Mouse (Mus musculus) stomach, postnatal 0 days (tissue): Measurements from ENCODE around the gene Recql5. TPM values are rescaled to one million over a fixed set of nuclear protein-coding genes. Genes with fewer than 3 reads are reported as not detected.

Experiments
- ATAC-seq: fragments of 200-750 bp; cut with Nextera tagmentation; 2 replicates; pipeline ENCODE4 v1.8.0; 2017; ENCODE audit not compliant: low FRiP score, low TSS enrichment
- DNase-seq: peaks from one replicate; pipeline ENCODE4 v3.0.0-alpha.2; 2016; ENCODE audit warnings: low spot score
- H3K27ac ChIP-seq: fragments of 300-500 bp; sonication (generic); replicated peaks from 2 replicates; pipeline ENCODE4 v1.5.1; 2014; ENCODE audit warnings: mild to moderate bottlenecking, control low read depth
- H3K27me3 ChIP-seq: fragments of 300-500 bp; sonication (generic); 2 replicates; pipeline ENCODE4 v1.6.1; 2014; ENCODE audit warnings: low read length; ENCODE audit not compliant: control insufficient read depth, insufficient read depth
- H3K36me3 ChIP-seq: fragments of 300-500 bp; sonication (generic); 2 replicates; pipeline ENCODE4 v1.6.1; 2014; ENCODE audit warnings: low read length, mixed read lengths; ENCODE audit not compliant: control insufficient read depth, insufficient read depth
- H3K4me1 ChIP-seq: fragments of 300-500 bp; sonication (generic); replicated peaks from 2 replicates; pipeline ENCODE4 v1.6.1; 2014; ENCODE audit warnings: antibody characterized with exemption; ENCODE audit not compliant: control insufficient read depth, insufficient read depth
- H3K4me2 ChIP-seq: fragments of 300-500 bp; sonication (generic); replicated peaks from 2 replicates; pipeline ENCODE4 v1.6.1; 2014; ENCODE audit warnings: low read depth, mild to moderate bottlenecking, control low read depth, moderate library complexity
- H3K4me3 ChIP-seq: fragments of 300-500 bp; sonication (generic); 2 replicates; pipeline ENCODE4 v1.5.1; 2014; ENCODE audit warnings: low read depth, low read length, control low read depth
- H3K9ac ChIP-seq: fragments of 300-500 bp; sonication (generic); 2 replicates; pipeline ENCODE4 v1.6.1; 2014; ENCODE audit warnings: mild to moderate bottlenecking, low read length, control low read depth, mixed read lengths
- H3K9me3 ChIP-seq: fragments of 300-500 bp; sonication (generic); 2 replicates; pipeline ENCODE4 v1.6.1; 2016; ENCODE audit warnings: low read length; ENCODE audit not compliant: control insufficient read depth
- CTCF ChIP-seq: IDR thresholded peaks from 2 replicates; pipeline ENCODE4 v1.5.1; 2016; ENCODE audit warnings: antibody characterized with exemption, low read depth, mild to moderate bottlenecking, moderate library complexity
- EP300 ChIP-seq: optimal IDR thresholded peaks from 2 replicates; pipeline ENCODE3; 2016; ENCODE audit warnings: antibody characterized with exemption
- WGBS: fragments of 180-500 bp; shearing (Covaris S2); extraction: QIAGEN DNeasy Blood & Tissue Kit; methylation state at CpG from one replicate; pipeline ENCODE4 v1.1.7; 2014; 5-methylcytosine and 5-hydroxymethylcytosine counted together
- polyA plus RNA-seq: library from polyadenylated mRNA; unstranded; fragments of >200 nt; fragmentation: Nextera tagmentation; extraction: Ambion mirVana; gene quantifications from 2 replicates; pipeline ENCODE4 v1.2.1, GENCODE M21; 2015

Gene Recql5
- polyA plus RNA-seq, 1 experiment from 2014 or later = 7.2 TPM

- DNase-seq (no peak), ATAC-seq (no peak)
- Histone ChIP-seq H3K4me3 (no peak overlapping the region), H3K4me1 (no peaks in the 10 kb centered on the region), H3K9me3 (no peaks in the 10 kb centered on the region), H3K9ac (no peak overlapping the region), H3K27ac (no peak overlapping the region), H3K4me2 (no peak overlapping the region), H3K27me3 (no peaks in the 10 kb centered on the region), H3K36me3 (peaks cover 3% of the 10 kb centered on the region; the same call in 1 of the 2 replicates)
- TF ChIP-seq CTCF (no peak), EP300 (no peak)
- 79% methylated on average over 9 of the region's 9 CpGs for WGBS
These were observed 15.0 kb upstream of the Recql5 start for GRCm38 (mm10) chr11:115948316-115948715.

- TF ChIP-seq CTCF (no peak), EP300 (no peak)
- 71% methylated on average over 9 of the region's 9 CpGs for WGBS
- peak overlapping the region; percentile 70 for H3K27ac ChIP-seq
- H3K4me3 ChIP-seq = no peak overlapping the region
- peak; percentile 30; the same call in 1 of the 2 replicates for ATAC-seq
- no peak overlapping the region for H3K9ac ChIP-seq
- no peaks in the 10 kb centered on the region for H3K4me1 ChIP-seq
- DNase-seq = no peak
- no peaks in the 10 kb centered on the region for H3K9me3 ChIP-seq
- H3K27me3 ChIP-seq = no peaks in the 10 kb centered on the region
- peaks cover 6% of the 10 kb centered on the region for H3K36me3 ChIP-seq
- H3K4me2 ChIP-seq = no peak overlapping the region
These were observed 13.0 kb upstream of the Recql5 start for GRCm38 (mm10) chr11:115946221-115946828.

GRCm38 (mm10) chr11:115945247-115945646 lies 12.0 kb upstream of the Recql5 start:
- Histone ChIP-seq H3K9me3 (no peaks in the 10 kb centered on the region), H3K27me3 (no peaks in the 10 kb centered on the region), H3K4me2 (no peak overlapping the region), H3K4me3 (no peak overlapping the region), H3K27ac (peak overlapping the region; percentile 67), H3K4me1 (no peaks in the 10 kb centered on the region), H3K36me3 (peaks cover 10% of the 10 kb centered on the region), H3K9ac (no peak overlapping the region)
- ATAC-seq = no peak; the same call in 1 of the 2 replicates
- TF ChIP-seq EP300 (no peak), CTCF (no peak)
- no peak for DNase-seq
- WGBS = 76% methylated on average over 8 of the region's 8 CpGs

- Histone ChIP-seq H3K27ac (no peak overlapping the region), H3K9ac (no peak overlapping the region), H3K9me3 (no peaks in the 10 kb centered on the region), H3K4me1 (no peaks in the 10 kb centered on the region), H3K4me3 (no peak overlapping the region), H3K27me3 (no peaks in the 10 kb centered on the region), H3K36me3 (peaks cover 12% of the 10 kb centered on the region), H3K4me2 (no peak overlapping the region)
- WGBS = 76% methylated on average over 7 of the region's 7 CpGs
- peak; percentile 39; the same call in 1 of the 2 replicates for ATAC-seq
- TF ChIP-seq CTCF = peak; percentile 60
- TF ChIP-seq EP300 = no peak
- DNase-seq = no peak
These were observed 8.7 kb upstream of the Recql5 start for GRCm38 (mm10) chr11:115941980-115942379.

GRCm38 (mm10) chr11:115939690-115940329 lies 6.5 kb upstream of the Recql5 start:
- 30% methylated on average over 6 of the region's 6 CpGs for WGBS
- Histone ChIP-seq H3K4me3 (no peak overlapping the region), H3K27ac (no peak overlapping the region), H3K9me3 (no peaks in the 10 kb centered on the region), H3K4me1 (no peaks in the 10 kb centered on the region), H3K27me3 (no peaks in the 10 kb centered on the region), H3K36me3 (peaks cover 12% of the 10 kb centered on the region), H3K4me2 (no peak overlapping the region), H3K9ac (no peak overlapping the region)
- 0 out of 2 replicates have a peak, but pooled peaks have one; percentile 35 for ATAC-seq
- TF ChIP-seq EP300 (no peak), CTCF (peak; percentile 92)
- peak; percentile 65 for DNase-seq

GRCm38 (mm10) chr11:115933747-115934110 lies 452 bp upstream of the Recql5 start:
- H3K27me3 ChIP-seq = no peaks in the 10 kb centered on the region
- peak overlapping the region; percentile 70 for H3K4me3 ChIP-seq
- TF ChIP-seq EP300 (no peak), CTCF (no peak)
- H3K9ac ChIP-seq = peak overlapping the region; percentile 83
- peak; percentile 35; the same call in 1 of the 2 replicates for ATAC-seq
- peak overlapping the region; percentile 67 for H3K4me2 ChIP-seq
- DNase-seq = no peak
- H3K27ac ChIP-seq = 0 out of 2 replicates have a peak overlapping the region, but pooled peaks have one; percentile 56
- H3K4me1 ChIP-seq = peaks cover 13% of the 10 kb centered on the region; the same call in 1 of the 2 replicates
- H3K36me3 ChIP-seq = peaks cover 4% of the 10 kb centered on the region; the same call in 1 of the 2 replicates
- under 1% methylated on average over 16 of the region's 16 CpGs for WGBS
- H3K9me3 ChIP-seq = no peaks in the 10 kb centered on the region
